Mouse (Mus musculus) kidney, postnatal 36 days (tissue): ENCODE data around the gene Vmn1r137.
"Not testable (repeated sequence)": the region's sequence is repeated elsewhere in the genome, so short reads cannot be mapped to it uniquely, and the experiment has no call there.

Experiments used
- DNase-seq, 2 experiments: peaks; one replicate each; pipeline ENCODE4 v3.0.0; 2021 to 2022; ENCODE audit warnings: mixed read lengths in 2 of 2

Gene Vmn1r137

GRCm38 (mm10) chr7:21994287-21994686 lies at the start of gene Vmn1r137:
Gene Vmn1r137, plus strand, starts transcription at chr7:21994587.
- not testable (repeated sequence) for DNase-seq

GRCm38 (mm10) chr7:22028797-22029196 lies 34.4 kb downstream of the Vmn1r137 start, which contains the start of gene Vmn1r138:
Gene Vmn1r138, minus strand, starts transcription at chr7:22028897.
- not testable (repeated sequence) for DNase-seq
